Mouse (Mus musculus) megakaryocyte, adult 5-6 weeks (primary cell): ENCODE data around the gene Cdk5rap2. TPM values are rescaled to one million over a fixed set of nuclear protein-coding genes. Genes with fewer than 3 reads are reported as not detected.

Experiments used
- total RNA-seq, 2 experiments: library from RNA; stranded (forward) in 1 of 2; stranded (reverse) in 1 of 2; fragments of 153-499, 151-499 nt in 1 of 2; fragments of 221-1000, 200-1000 nt in 1 of 2; gene quantifications; 2 replicates each; pipeline versions ENCODE4 v1.2.3 to v1.2.4; 2015 to 2017

Gene Cdk5rap2
- total RNA-seq, 2 experiments from 2014 or later, result 11.4 to 26.3 TPM

Other genes with a start within 250 kb of the Cdk5rap2 start
- 53.4 and 59.1 TPM in 2 replicates for gene Megf9, start 124.6 kb upstream of the Cdk5rap2 start, total RNA-seq (2015)
- 26.8 and 36.8 TPM in 2 replicates for gene Megf9, start 124.6 kb upstream of the Cdk5rap2 start, total RNA-seq (2017)